Mouse (Mus musculus): ENCODE results near the gene Tex30. TPM values are rescaled to one million over a fixed set of nuclear protein-coding genes. Genes with fewer than 3 reads are reported as not detected.

Gene Tex30
- total and polyA plus RNA-seq, 2 experiments from 2014 or later: 17.7 to 35.5 TPM

DNA sequence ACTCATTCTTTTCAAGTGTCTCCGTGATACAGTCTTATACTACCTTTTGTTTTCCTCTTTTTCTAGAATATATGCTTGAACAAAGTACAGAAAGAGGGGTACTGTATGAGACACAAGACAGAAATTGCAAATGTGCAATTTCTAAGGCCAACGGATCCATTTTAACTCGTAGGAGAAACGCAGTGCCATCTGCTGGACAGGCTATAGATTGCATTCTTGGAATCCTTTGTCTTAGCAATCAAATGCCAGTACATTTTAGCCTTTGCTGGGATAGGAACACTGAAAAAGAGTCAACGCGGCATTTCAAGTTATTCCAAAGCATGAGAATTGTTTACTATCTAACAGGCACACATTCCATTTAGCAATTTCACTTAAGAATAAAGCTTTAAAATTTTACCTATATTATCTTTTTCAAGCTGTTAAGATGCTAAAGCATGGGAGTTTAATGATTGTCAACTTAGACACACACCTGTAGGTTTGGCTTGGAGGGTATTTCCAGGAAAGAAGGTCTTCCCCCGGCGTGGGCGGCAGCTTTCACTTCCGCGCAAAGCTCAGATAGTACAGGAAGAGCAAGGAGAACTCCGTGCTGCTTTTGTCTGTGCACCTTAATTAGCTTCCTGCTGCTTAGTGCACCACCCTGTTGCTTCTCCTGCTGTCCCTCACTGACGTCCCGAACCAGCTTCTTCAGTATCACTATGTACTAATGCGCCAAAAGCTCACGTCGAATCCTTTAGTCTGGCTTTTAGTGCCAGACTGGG, 60.3 kb downstream of the Tex30 start:
- no peaks in the 10 kb centered on the region for H3K9me3 ChIP-seq (replicated peaks; ENCODE audit: control insufficient read depth, low read length)
- peak overlapping the region; percentile 62 for H3K9ac ChIP-seq (replicated peaks; ENCODE audit: low read depth, low read length)
- peak overlapping the region; percentile 64 for H3K4me3 ChIP-seq (ENCODE audit: low read depth, low read length)
- TF ChIP-seq EP300 (IDR thresholded peaks at IDR 0.05; ENCODE audit: low read depth) (no peak), CTCF (IDR thresholded peaks at IDR 0.05; ENCODE audit: low read depth) (peak; percentile 85)
- DNase-seq (ENCODE audit: low spot score): peak; percentile 73
- no peaks in the 10 kb centered on the region for H3K27me3 ChIP-seq (ENCODE audit: control insufficient read depth, insufficient read depth, low read length)
- under 1% methylated on average over 17 of the region's 17 CpGs for WGBS
- ATAC-seq (ENCODE audit: insufficient read depth, low read depth): peak; percentile 57; the same call in 1 of the 2 replicates
- no peaks in the 10 kb centered on the region for H3K4me1 ChIP-seq (ENCODE audit: control insufficient read depth, insufficient read depth)
- H3K36me3 ChIP-seq (replicated peaks; ENCODE audit: control insufficient read depth, insufficient read depth, low read length): no peaks in the 10 kb centered on the region
- H3K4me2 ChIP-seq (ENCODE audit: low read depth, low read length): peak overlapping the region; percentile 87
- no peak overlapping the region for H3K27ac ChIP-seq (ENCODE audit: low read depth)

Other genes with a start within 250 kb of the Tex30 start
- 30.2 and 34.6 TPM in 2 replicates for gene Tpp2, start 168.8 kb downstream of the Tex30 start, total RNA-seq (2014; rRNA removed; ENCODE audit: low replicate concordance)
- 28.3 and 30.4 TPM in 2 replicates for gene Tpp2, start 168.8 kb downstream of the Tex30 start, polyA plus RNA-seq (2015; fragmentation: Nextera tagmentation; extraction: Ambion mirVana)
- not detected in 2 replicates for gene Mettl21c, start 82.4 kb downstream of the Tex30 start, total RNA-seq (2014; rRNA removed; ENCODE audit: low replicate concordance)
- gene Mettl21c, start 82.4 kb downstream of the Tex30 start, polyA plus RNA-seq (2015; fragmentation: Nextera tagmentation; extraction: Ambion mirVana): 0.29 and 0.40 TPM in 2 replicates
- gene Gm8251, start 40.5 kb downstream of the Tex30 start, total RNA-seq (2014; rRNA removed; ENCODE audit: low replicate concordance): not detected in 2 replicates
- not detected in 2 replicates for gene Gm8251, start 40.5 kb downstream of the Tex30 start, polyA plus RNA-seq (2015; fragmentation: Nextera tagmentation; extraction: Ambion mirVana)
- gene Kdelc1, start 16.4 kb upstream of the Tex30 start, total RNA-seq (2014; rRNA removed; ENCODE audit: low replicate concordance): 14.2 and 20.2 TPM in 2 replicates
- 25.4 and 30.2 TPM in 2 replicates for gene Kdelc1, start 16.4 kb upstream of the Tex30 start, polyA plus RNA-seq (2015; fragmentation: Nextera tagmentation; extraction: Ambion mirVana)
- gene Bivm, start 16.5 kb upstream of the Tex30 start, total RNA-seq (2014; rRNA removed; ENCODE audit: low replicate concordance): 5.1 and 20.2 TPM in 2 replicates
- 9.2 and 9.9 TPM in 2 replicates for gene Bivm, start 16.5 kb upstream of the Tex30 start, polyA plus RNA-seq (2015; fragmentation: Nextera tagmentation; extraction: Ambion mirVana)
- gene Ercc5, start 45.3 kb upstream of the Tex30 start, total RNA-seq (2014; rRNA removed; ENCODE audit: low replicate concordance): 12.1 and 39.8 TPM in 2 replicates
- gene Ercc5, start 45.3 kb upstream of the Tex30 start, polyA plus RNA-seq (2015; fragmentation: Nextera tagmentation; extraction: Ambion mirVana): 9.3 and 10.7 TPM in 2 replicates
- gene Mettl21e, start 116.5 kb upstream of the Tex30 start, total RNA-seq (2014; rRNA removed; ENCODE audit: low replicate concordance): not detected in 2 replicates
- gene Mettl21e, start 116.5 kb upstream of the Tex30 start, polyA plus RNA-seq (2015; fragmentation: Nextera tagmentation; extraction: Ambion mirVana): 0.05 TPM in 1 of 2 replicates, not detected in the other

Measured in heart, postnatal 0 days (tissue).